8 mouse cellular contexts compared by ENCODE assay signal in the genomic region with DNA sequence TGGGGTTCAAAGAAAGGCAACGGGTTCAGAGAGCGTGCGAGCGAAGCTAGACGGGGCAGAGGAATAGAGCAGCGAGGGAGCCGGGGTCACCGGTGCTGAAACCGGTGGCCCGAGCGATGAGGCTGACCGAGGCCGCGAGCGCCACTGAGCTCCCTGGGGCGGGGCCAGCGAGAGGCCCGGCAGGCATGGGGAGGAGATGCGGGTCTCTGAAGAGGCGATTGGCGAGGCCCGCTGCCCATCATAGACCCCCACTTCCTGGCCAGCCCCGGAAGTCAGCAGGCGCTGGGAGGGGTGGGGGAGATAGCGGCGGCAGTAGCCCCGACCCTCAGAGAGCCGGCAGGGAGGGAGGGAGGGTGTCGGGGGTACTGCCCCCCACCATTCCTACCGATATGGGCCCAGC. TPM values are rescaled to one million over a fixed set of nuclear protein-coding genes. Genes with fewer than 3 reads are reported as not detected.
A peak's percentile ranks its signal among the peaks of the same experiment; 100 is the strongest.
DNase-seq lines count a peak whose midpoint lies in the region; ATAC-seq and TF ChIP-seq lines count a peak whose summit lies in the region.

No protein-coding gene starts in this region.

- H3K4me1 ChIP-seq in embryonic fibroblast, embryonic 13.5 days (ENCODE audit: control insufficient read depth, insufficient read depth, low read length) = peaks cover 4% of the 10 kb centered on the region; the same call in 1 of the 2 replicates
- H3K4me1 ChIP-seq in heart, embryonic 10.5 days = peaks cover 51% of the 10 kb centered on the region
- H3K4me1 ChIP-seq in kidney, embryonic 15.5 days = peaks cover 56% of the 10 kb centered on the region

- H3K4me2 ChIP-seq in kidney, embryonic 15.5 days = peak overlapping the region; percentile 85

- peak; percentile 88 for TF ChIP-seq POLR2A in embryonic fibroblast, embryonic 13.5 days (IDR thresholded peaks at IDR 0.05; ENCODE audit: low read depth, low read length)

- H3K27me3 ChIP-seq in heart, embryonic 10.5 days (ENCODE audit: insufficient read depth, poor library complexity, severe bottlenecking) = no peaks in the 10 kb centered on the region
- H3K27me3 ChIP-seq in kidney, embryonic 15.5 days = no peaks in the 10 kb centered on the region

- peak overlapping the region; percentile 84 for H3K4me3 ChIP-seq in embryonic fibroblast, embryonic 13.5 days (ENCODE audit: insufficient read depth, low read length)
- peak overlapping the region; percentile 85 for H3K4me3 ChIP-seq in heart, embryonic 10.5 days
- H3K4me3 ChIP-seq in kidney, embryonic 15.5 days (replicated peaks) = peak overlapping the region; percentile 88

- H3K9me3 ChIP-seq in heart, embryonic 10.5 days = no peaks in the 10 kb centered on the region
- H3K9me3 ChIP-seq in kidney, embryonic 15.5 days (replicated peaks) = no peaks in the 10 kb centered on the region

- H3K36me3 ChIP-seq in heart, embryonic 10.5 days = peaks cover 22% of the 10 kb centered on the region
- peaks cover 28% of the 10 kb centered on the region for H3K36me3 ChIP-seq in kidney, embryonic 15.5 days

- peak; percentile 90 for DNase-seq in B cell, adult 2 months
- DNase-seq in brain, adult 2 months (ENCODE audit: low read depth, low spot score) = peak; percentile 98
- DNase-seq in heart, embryonic 10.5 days (ENCODE audit: low spot score) = peak; percentile 97
- DNase-seq in liver = peak; percentile 96
- peak; percentile 68 to 79 for DNase-seq in monocyte, adult 2 months (ENCODE audit: low read depth in 1 of 2, low spot score in 2 of 2)
- DNase-seq in spleen, postnatal 14 days (ENCODE audit: low spot score in 2 of 2) = peak; percentile 87 to 89

- peak overlapping the region; percentile 96 for H3K9ac ChIP-seq in kidney, embryonic 15.5 days

- WGBS in heart, embryonic 10.5 days = under 1% methylated on average over 26 of the region's 30 CpGs
- 0% methylated on average over 29 of the region's 30 CpGs for WGBS in kidney, embryonic 15.5 days

- peak; percentile 57 for ATAC-seq in kidney, embryonic 15.5 days (replicated peaks; ENCODE audit: low FRiP score)

- no peak for TF ChIP-seq CTCF in embryonic fibroblast, embryonic 13.5 days (IDR thresholded peaks at IDR 0.05; ENCODE audit: borderline replicate concordance, insufficient read depth, low read length)

- H3K27ac ChIP-seq in embryonic fibroblast, embryonic 13.5 days (ENCODE audit: insufficient read depth, low read length) = peak overlapping the region; percentile 84
- H3K27ac ChIP-seq in heart, embryonic 10.5 days = peak overlapping the region; percentile 96
- peak overlapping the region; percentile 96 for H3K27ac ChIP-seq in kidney, embryonic 15.5 days

RNA-seq across cellular contexts. Expression of a gene that starts 1.5 kb away (rescaled TPM):
- polyA plus RNA-seq in embryonic fibroblast, embryonic 13.5 days (2011; ENCODE audit: insufficient read length, low read depth, missing spikeins) = 97.5 and 109 TPM in 2 replicates
- 44.8 and 57.8 TPM in 2 replicates for polyA plus RNA-seq in heart, embryonic 10.5 days (2016; fragmentation: Nextera tagmentation; extraction: Ambion mirVana)
- 60.8 and 72.2 TPM in 2 replicates for polyA plus RNA-seq in kidney, embryonic 15.5 days (2015; fragmentation: Nextera tagmentation; extraction: Ambion mirVana)

RNA-seq across cellular contexts. Expression of a gene that starts 2.1 kb away (rescaled TPM):
- 34.1 and 41.0 TPM in 2 replicates for polyA plus RNA-seq in embryonic fibroblast, embryonic 13.5 days (2011; ENCODE audit: insufficient read length, low read depth, missing spikeins)
- 139 and 157 TPM in 2 replicates for polyA plus RNA-seq in heart, embryonic 10.5 days (2016; fragmentation: Nextera tagmentation; extraction: Ambion mirVana)
- 166 and 168 TPM in 2 replicates for polyA plus RNA-seq in kidney, embryonic 15.5 days (2015; fragmentation: Nextera tagmentation; extraction: Ambion mirVana)

RNA-seq across cellular contexts. Expression of a gene that starts 7.9 kb away (rescaled TPM):
- polyA plus RNA-seq in embryonic fibroblast, embryonic 13.5 days (2011; ENCODE audit: insufficient read length, low read depth, missing spikeins) = 0.70 and 0.83 TPM in 2 replicates
- 5.3 and 5.6 TPM in 2 replicates for polyA plus RNA-seq in heart, embryonic 10.5 days (2016; fragmentation: Nextera tagmentation; extraction: Ambion mirVana)
- 6.5 and 7.5 TPM in 2 replicates for polyA plus RNA-seq in kidney, embryonic 15.5 days (2015; fragmentation: Nextera tagmentation; extraction: Ambion mirVana)

RNA-seq across cellular contexts. Expression of a gene that starts 10.2 kb away (rescaled TPM):
- 0.48 and 0.51 TPM in 2 replicates for polyA plus RNA-seq in embryonic fibroblast, embryonic 13.5 days (2011; ENCODE audit: insufficient read length, low read depth, missing spikeins)
- 0.49 and 1.7 TPM in 2 replicates for polyA plus RNA-seq in heart, embryonic 10.5 days (2016; fragmentation: Nextera tagmentation; extraction: Ambion mirVana)
- 3.5 and 4.4 TPM in 2 replicates for polyA plus RNA-seq in kidney, embryonic 15.5 days (2015; fragmentation: Nextera tagmentation; extraction: Ambion mirVana)

RNA-seq across cellular contexts. Expression of a gene that starts 14.5 kb away (rescaled TPM):
- polyA plus RNA-seq in embryonic fibroblast, embryonic 13.5 days (2011; ENCODE audit: insufficient read length, low read depth, missing spikeins) = 38.2 and 43.9 TPM in 2 replicates
- 10.2 and 16.6 TPM in 2 replicates for polyA plus RNA-seq in heart, embryonic 10.5 days (2016; fragmentation: Nextera tagmentation; extraction: Ambion mirVana)
- polyA plus RNA-seq in kidney, embryonic 15.5 days (2015; fragmentation: Nextera tagmentation; extraction: Ambion mirVana) = 14.9 and 16.7 TPM in 2 replicates

Comparison
In these comparisons a context has a peak if more than half of its experiments do, and no peak if none do; other contexts are left out.
1. Peak in every context shown above with its lines: DNase-seq, ATAC-seq, H3K4me3 ChIP-seq and H3K27ac ChIP-seq.